Mouse (Mus musculus) frontal cortex, adult (tissue): ENCODE results near the gene Dusp3.
"Not testable (repeated sequence)": the region's sequence is repeated elsewhere in the genome, so short reads cannot be mapped to it uniquely, and the experiment has no call there.

Experiments used
- ATAC-seq: cut with Nextera tagmentation; 2 replicates; pipeline ENCODE4 v1.9.2; 2017; ENCODE audit warnings: mild to moderate bottlenecking, moderate library complexity, mixed read lengths; ENCODE audit not compliant: low TSS enrichment

Dusp3 gene

DNA sequence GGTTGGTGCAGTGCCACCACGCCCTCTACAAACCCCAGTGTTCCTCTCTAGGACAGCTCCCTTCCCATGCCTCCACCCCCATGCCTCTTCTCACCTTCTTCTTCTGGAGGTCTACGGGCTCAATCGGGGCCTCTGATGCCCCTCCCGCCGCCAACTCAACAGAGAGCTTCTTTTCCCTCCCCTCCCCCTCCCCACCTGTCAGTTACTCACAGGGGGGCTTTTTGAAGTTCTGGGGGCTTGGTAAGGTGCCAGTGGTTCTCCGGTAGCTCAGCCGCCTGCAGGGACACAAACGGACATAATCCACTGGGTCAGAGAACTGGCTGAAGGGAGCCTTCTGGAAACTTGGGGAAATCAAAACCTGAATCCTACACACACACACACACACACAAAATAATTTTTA, 24.7 kb upstream of the Dusp3 start:
- ATAC-seq, result no peak

DNA sequence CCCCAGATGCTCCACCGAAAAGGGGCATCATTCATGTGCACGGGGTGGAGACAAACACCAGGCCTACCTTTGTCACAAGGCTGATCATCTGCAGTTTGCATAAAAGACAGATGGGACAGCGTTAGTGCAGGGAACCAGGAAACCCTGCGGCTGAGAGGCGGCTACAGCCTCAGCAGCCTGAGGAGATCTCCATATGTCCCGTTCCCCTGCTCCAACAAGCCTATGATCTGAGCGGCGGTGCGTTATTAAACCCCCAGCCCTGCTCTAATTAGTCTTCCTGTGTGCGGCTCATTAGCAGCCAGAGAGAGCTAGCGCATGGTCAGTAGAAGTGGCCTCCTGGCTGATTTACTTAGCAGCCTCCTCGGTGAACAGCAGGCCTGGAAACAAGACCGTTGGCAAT, 23.3 kb upstream of the Dusp3 start:
- ATAC-seq, result peak; percentile 72; the same call in 1 of the 2 replicates

DNA sequence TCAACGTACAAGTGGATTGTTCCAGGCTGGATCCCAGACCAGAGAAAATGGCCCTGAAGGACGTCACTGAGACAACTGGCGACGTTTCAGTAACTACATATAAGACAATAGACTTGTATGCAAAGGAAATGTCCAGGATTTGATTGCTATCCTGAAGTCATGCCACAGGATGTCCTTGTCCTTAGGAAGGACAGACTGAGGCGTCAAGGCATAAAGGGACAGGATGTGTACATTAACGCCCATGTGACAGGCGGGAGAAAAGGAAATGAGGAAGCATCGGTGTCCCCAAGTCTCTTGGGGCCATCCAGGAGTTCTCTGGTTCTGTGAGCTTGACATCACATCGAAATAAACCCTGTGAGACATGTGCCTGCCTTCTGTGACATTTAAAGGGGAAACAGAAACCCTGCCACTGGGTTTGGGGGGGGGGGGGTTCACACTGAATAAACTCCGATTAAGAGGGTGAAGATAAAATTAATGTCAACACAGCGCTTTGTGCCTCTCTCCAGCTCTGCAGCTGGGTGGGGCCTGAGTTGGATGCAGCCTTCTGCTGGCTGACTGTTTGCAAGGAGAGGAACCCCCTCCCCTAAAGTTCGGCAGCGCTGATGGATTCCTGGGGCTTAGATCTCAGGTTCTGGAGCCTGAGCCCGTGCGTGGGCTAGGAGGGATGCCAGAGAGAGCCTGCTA, 22.3 kb upstream of the Dusp3 start:
- no peak for ATAC-seq

DNA sequence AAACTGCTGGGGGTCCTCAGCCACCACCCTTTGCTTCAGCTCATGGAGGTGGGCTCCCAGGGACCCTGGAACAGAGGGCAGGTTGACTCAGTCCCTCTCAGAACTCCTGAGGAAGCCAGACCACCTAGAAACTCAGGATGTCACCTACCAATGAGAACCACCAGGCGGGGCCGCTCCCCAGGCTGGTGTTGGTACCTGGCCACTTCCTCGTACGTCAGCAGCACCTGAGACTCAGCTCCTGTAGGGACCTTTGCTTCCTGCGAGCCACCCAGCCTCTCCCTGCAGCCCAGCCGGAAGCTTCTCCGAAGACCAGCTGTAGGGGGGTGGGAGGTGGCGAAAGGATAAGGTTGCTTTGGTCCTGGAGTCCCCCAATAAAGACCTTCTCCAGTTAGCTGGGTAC, 21.6 kb upstream of the Dusp3 start:
- no peak for ATAC-seq

DNA sequence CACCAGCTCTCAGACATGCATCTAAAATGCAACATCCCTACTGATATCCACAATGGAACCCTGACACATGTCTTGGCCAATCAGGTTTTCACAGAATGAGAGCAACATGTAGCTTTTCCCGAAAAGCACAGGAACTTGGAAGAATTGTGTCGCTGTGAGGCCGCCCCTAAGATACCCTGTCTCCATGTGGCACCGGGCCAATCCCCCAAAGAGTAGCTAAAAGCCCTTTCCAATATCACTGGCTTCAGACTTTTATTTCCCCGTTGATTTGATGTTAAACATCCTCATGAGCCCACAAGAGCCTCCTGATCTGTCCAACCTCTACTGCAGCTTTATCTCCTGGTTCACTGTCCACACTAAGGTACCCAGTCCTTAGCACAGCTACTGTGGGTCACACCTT, 19.9 kb upstream of the Dusp3 start:
- no peak for ATAC-seq

DNA sequence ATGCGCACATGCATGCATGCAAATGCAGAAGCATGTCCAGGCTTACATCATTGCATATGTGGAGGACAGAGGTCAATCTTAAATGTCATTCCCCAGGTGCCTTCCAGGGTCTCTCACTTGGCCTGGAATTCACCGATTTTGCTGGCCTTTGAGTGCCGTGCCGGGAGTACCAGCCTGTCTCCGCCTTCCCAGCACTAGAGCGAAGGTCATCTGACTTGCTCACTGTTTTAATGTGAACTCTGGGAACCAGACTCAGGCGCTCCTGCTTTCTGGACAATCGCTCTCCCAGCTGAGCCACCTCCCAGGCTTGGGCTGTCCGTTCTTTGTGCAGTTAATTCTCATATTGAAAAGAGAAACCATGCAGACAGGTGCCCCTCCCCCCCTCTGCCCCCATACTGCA, 19.5 kb upstream of the Dusp3 start:
- no peak for ATAC-seq

DNA sequence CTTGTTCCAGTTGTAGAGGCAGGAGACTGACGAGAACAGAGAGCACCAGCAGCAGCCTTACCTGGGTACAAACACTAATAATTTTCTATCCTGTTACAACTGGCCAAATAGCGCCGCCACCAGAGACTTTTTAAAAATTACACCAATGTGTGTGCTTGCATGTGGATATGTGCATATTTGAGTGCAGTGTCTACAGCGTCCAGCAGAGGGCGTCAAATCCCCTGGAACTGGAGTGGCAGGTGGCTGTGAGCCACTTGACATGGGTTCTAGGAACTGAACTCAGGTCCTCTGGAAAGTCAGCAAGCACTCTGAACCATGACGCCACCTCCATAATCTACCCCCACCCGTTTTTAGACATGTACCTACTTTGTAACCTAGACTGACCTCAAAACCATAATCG, 17.4 kb upstream of the Dusp3 start:
- ATAC-seq, result no peak

DNA sequence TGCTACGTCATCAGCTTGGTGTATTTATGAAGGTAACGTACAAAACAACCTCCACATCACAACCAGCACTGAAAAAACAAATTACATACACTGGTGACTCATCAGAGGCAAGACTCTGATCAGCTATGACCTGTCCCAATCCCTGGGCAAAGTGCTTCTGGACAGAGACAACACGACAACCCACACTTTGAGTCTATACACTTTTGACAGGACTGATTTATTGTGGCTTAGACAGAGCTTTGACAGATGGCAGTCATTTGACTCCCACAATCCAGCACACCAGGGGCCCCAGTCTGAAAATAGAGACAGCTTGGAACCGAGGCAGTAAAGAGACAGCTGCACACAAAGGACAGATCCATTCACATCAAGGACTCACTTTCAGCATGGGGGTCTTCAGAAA, 12.7 kb upstream of the Dusp3 start:
- no peak for ATAC-seq

DNA sequence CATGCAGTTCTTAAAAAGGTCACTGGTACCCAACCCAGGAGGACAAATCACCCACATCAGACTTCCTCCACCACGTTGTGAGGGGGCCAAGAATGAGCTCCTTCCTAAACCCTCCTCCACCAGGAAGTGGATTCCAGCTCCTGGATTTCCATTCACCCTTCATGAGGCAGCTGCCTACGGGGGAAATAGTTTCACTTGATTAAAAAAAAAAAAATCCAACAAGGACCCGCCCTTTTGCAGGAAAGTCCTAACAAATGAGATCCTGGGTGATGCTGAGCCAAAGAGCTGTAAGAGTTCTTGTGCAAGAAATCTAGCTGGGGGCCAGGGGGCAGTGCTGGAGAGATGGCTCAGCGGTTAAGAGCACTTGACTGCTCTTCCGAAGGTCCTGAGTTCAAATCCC, 11.4 kb upstream of the Dusp3 start:
- ATAC-seq, result no peak

DNA sequence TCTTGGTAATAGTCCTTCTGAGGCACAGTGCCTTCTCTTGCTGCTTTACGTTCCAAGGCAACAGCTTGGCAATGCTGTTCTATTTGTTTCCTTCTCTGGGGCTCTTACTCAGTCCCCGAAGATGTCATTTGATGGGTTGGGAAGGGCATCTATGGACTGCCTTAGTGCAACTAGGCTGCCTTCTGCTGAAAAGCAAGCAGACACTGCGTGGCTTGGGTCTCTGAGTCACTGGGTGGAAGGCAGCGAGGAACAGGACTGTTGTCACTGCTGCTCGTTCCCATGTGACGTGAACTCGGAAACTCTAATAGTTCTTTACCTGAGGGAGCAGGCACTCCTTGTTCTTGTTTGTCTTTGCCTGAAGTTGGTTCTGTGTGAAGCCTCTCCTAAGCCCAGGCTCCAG, 9.1 kb upstream of the Dusp3 start:
- no peak for ATAC-seq

DNA sequence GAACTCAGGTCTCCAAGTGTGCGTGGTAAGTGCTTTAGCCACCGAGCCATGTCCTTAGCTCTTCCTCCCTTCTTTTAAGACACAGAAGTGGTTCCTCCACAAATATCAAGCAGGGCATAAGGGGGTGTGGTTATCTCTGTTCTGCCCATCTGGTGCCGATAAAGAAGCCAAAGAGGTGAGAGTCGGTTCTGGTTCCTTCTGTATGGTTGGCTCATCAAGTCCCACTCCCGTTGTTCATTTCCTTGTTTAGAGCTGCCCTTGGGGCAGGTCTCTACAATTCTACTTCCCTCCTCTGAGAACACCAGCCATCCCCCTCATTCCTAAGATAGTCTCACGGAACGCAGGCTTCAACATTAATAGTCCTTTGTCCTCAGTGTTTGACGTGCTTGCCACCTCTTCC, 7.3 kb upstream of the Dusp3 start:
- no peak for ATAC-seq

DNA sequence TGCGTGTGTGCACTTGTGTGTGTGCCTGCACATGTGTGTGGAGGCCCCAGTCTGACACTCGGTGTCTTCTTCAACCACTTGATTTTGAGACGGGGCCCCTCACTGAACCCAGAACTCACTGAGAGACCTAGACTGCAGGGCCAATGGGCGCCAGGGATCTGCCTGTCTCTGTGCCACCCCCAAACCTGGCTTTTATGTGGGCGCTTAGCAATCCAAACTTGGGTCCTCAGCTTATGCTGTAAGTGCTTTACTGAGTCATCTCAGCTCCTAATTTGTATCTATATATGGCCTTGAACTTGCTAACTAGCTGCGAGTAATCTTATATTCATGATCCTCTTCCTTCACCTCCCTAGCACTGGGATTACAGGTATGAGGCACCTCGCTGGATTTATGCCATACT, 5.6 kb upstream of the Dusp3 start:
- peak; percentile 82 for ATAC-seq

DNA sequence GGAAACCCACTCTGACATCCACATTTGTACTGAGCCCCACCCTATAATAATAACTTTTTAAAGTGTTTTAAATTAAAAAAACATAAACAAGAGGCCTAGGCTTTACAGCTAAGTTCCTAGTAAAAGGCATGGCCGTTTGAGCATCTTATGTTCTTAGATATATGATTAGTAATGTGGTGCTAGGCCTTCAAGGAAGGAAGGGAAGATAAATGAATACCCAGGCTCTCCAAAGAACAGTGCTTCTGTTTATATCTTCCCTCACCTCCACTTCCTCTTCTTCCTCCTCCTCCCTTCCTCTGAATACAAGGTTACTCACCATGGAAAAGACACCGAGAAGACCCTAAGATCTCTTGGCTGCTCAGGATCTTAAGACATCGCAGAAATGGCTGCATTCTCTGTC, 5.0 kb upstream of the Dusp3 start:
- no peak for ATAC-seq

DNA sequence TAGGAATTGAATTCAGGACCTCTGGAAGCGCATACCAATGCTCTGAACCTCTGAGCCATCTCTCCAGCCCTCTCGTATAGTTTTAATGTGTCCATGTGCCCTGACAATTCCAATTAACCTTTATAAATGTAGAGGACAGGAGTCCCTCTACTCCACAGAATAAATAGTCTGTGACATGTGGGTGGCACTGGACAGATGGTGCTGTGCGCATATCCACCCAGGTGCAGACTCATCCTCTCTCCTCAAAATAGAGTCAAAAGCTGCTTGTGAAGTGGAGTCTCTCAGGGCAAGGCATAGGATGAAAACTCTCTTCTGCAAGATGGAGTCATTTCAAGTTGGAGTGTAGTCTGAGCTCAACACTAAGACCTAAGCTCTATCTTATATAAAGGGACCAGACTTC, 3.4 kb upstream of the Dusp3 start:
- ATAC-seq, result peak; percentile 39; the same call in 1 of the 2 replicates

DNA sequence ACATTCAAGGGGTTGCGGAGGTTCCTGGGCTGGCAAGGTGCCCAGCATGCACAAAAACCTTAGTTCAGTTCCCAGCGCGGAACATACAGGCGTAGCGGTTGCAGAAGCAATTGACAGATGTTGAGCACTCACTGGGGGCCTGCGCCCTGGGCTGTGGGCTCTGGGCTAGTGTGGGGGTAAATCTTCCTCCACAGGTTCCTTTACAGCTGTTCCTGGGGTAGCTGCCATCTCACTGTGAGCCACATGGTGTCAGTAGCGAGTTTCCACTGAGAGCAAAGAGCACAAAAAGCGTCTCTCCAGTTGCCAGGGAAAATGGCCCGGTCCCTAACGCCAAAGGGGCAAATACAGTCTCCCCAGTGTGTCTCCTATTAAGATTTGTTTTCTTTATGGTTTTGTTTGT, 823 bp downstream of the Dusp3 start:
- ATAC-seq, result no peak

DNA sequence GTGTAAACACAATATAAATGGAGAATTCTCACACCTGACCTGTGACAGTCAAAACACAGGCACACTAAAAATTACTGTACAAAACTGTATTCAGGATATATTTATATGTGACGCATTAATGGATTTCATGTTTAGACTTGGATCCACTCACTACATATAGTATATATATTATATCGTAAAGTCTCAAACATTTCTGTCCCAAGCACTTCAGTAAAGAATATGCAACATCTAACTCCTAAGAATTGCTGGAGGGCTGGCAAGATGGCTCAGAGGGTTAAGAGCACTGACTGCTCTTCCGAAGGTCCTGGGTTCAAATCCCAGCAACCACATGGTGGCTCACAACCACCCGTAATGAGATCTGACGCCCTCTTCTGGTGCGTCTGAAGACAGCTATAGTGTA, 1.4 kb downstream of the Dusp3 start:
- ATAC-seq, result not testable (repeated sequence)

DNA sequence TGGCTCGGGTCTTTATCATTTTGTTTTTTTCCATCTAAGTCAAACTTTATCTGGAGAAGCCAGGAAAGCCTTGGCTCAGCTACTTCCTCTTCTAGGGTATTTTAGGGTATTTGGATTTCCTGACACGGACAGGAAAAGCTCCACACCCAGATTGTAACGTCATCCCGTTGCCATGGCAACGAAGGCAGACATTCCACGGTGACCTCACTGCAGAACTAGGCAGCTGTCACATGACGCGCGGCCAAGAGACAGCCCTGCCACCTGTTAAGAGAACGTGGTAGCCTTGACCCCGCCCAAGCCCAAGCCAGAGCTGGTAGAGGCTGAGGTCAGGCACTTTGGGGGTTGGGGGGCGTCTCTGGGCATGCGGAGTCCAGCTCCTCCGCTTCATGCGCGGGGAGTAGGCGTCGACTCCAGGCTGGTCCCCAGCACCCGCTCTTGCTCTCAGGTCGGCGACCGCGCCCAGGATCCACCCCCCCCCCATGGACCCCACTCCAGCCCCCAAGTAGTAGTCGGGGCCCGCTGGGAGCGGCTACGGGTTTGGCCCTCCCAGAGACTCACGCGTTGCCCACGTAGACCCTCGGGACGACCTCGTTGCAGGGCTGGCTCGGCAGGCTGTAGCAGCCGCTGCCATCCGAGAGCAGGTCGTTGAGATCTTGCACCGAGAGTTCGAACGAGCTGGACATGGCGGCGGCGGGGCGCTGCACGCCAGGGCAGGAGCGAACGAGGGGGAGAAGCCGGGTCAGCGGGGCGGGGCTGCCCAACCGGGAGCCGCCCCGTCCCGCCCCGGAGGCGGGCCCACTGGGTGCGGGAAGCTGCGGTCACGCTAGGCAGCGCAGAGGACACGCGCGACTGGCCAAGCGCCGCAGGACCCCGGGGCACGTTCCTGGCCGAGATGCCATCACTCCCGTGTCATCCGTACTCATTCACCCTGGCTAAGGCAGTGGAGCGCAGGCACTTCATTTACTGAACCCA, 2.5 kb downstream of the Dusp3 start, which contains the start of gene Cfap97d1:
Gene Cfap97d1, plus strand, starts transcription at position 226 of the 972 bp plus-strand sequence.
- peak; percentile 63 for ATAC-seq

DNA sequence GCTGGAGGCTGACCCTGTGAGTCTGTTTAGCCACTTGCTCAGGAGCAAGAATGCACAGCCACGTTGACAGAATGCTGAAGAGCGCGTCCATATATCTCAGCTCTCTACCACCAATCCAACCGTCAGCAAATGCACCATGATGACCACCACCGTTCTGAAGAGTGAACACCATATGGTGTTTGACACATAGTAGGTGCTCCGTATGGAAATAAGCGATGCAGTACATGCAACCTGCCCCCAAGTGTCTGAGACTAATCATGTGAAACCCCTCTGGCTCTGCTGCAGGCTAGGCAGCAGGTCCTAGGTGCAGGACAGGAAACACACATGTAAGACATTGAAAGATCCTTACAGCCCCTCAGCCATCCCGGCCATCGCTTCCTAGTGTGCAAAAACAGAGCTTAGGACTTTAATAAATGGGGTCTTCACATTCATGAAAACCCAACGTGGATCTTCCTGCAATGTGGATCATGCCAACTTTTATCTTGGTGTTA, 3.3 kb downstream of the Dusp3 start:
- no peak for ATAC-seq

DNA sequence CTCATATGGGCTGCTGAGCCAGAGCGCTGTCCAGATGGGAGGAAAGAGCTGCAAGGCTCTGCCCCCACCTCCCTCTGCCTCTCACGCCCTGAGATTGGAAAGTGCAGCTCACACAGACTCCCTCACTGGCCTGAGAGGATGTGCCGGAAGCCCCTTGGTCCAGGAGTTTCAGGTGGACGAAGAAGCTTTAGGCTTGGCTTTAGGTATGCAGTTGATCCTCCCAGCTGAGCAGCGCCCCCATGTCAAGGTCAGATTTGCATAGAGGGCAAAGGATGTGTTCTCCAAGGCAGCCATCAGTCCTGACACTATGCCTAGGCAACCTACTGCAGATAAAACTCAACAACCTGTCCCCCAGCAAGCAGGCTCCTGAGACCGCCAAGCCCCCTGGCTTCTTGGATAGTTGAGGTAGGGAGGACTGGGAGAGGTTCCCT, 3.8 kb downstream of the Dusp3 start:
- ATAC-seq, result 0 out of 2 replicates have a peak, but pooled peaks have one; percentile 21

DNA sequence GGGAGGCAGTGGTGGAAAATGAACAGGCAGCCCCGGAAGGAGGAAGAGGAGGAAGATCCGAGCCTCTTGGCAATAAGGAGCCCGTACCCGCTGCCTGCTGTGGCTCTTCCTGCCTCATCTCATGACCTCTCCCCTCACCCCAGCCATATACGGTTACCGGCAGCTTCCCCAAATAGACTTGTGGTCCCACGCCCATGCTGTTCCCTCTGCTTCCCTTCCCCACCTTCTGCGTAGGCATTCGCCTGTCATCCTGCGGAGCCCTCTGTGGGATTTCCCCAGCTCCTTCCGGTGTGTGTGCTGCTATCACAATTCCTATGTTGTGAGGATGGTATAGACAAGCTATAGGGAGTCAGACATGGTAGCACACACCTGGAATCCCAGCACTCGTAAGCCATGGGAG, 5.0 kb downstream of the Dusp3 start:
- peak; percentile 22; the same call in 1 of the 2 replicates for ATAC-seq

DNA sequence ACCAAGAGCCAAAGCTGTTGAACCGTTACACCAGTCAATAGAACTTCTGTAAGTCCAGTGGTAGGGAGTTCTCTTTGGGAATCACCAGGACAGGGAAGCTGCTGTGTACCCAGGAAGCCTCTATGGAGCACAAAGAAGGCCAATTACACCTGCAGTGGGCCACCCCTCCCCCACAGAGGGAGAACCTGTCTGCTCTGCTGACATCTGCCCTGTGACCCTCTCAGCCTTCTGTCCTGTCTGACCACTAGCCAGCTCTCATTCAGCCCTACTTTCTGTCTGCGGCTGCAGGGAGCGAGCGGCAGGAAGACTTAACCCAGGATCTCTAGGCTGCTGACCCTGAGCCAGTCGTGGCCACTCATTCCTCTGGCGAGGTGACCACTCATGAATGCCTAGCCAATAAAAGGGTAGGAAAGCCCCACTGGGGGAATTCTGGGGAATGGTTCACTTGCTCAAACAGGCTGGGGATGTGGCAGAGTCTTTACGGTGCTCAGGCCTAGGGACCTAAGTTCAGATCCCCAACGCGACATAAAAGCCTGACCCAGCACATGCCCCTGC, 6.1 kb downstream of the Dusp3 start:
- ATAC-seq, result no peak

DNA sequence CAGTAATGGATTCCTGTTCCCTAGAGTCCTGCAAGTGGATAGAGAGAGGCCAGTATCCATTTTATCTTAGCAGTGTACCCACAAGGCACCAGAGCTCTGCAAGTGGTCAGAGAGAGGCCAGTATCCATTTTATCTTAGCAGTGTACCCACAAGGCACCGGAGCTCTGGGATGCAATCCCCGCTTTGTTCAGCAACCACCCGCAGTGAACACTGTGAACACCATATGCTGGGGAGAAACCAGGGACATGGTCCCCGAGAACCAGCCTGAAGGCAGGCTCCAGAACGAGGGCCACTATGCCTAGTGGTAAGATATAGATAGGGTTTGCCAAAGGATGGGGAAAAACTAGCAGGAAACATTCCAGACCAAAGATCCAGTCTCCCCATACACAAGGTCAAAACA, 7.7 kb downstream of the Dusp3 start:
- no peak for ATAC-seq
